Mouse (Mus musculus) G1E (cell line): ENCODE measurements at regions not wholly inside any gene's neighbourhood (a gene's known extent, or its start where the extent isn't known, plus 50 kb on each side); places are given as distances from the start of the nearest gene placed in this dataset.
"Not testable (repeated sequence)": the region's sequence is repeated elsewhere in the genome, so short reads cannot be mapped to it uniquely, and the experiment has no call there.

Experiments used
- ATAC-seq: 2 replicates; pipeline ENCODE4 v1.8.0; 2016; ENCODE audit warnings: mild to moderate bottlenecking; ENCODE audit not compliant: insufficient number of reproducible peaks, poor library complexity, low FRiP score, severe bottlenecking; ENCODE audit errors: extremely low read depth
- DNase-seq: peaks from one replicate; pipeline ENCODE4 v3.0.0; 2012; ENCODE audit warnings: low spot score
- H3K27me3 ChIP-seq: 2 replicates; pipeline ENCODE4 v1.6.1; 2012; ENCODE audit warnings: mild to moderate bottlenecking, low read length, inconsistent platforms; ENCODE audit not compliant: insufficient read depth
- H3K36me3 ChIP-seq: replicated peaks from 2 replicates; pipeline ENCODE3; 2012; ENCODE audit warnings: mild to moderate bottlenecking, inconsistent platforms
- H3K4me1 ChIP-seq: 2 replicates; pipeline ENCODE4 v1.6.1; 2012; ENCODE audit warnings: low read depth, low read length, inconsistent platforms, mixed read lengths; ENCODE audit not compliant: insufficient read depth
- H3K4me3 ChIP-seq: 2 replicates; pipeline ENCODE4 v1.5.1; 2012; ENCODE audit warnings: low read depth, mild to moderate bottlenecking, inconsistent platforms, low read length, moderate library complexity, mixed read lengths
- H3K9me3 ChIP-seq: replicated peaks from 2 replicates; pipeline ENCODE4 v1.6.1; 2012; ENCODE audit warnings: inconsistent platforms
- CTCF ChIP-seq: IDR thresholded peaks from 2 replicates; pipeline ENCODE4 v1.5.1; 2012; ENCODE audit warnings: low read depth, low read length, inconsistent platforms, mixed read lengths
- GATA1 ChIP-seq: IDR thresholded peaks from 2 replicates; pipeline ENCODE4 v1.6.1; 2012; ENCODE audit warnings: borderline replicate concordance, low read length, inconsistent platforms, mixed read lengths
- GATA2 ChIP-seq: IDR thresholded peaks from 2 replicates; pipeline ENCODE4 v1.6.1; 2012; ENCODE audit warnings: low read depth, low read length, inconsistent platforms, borderline replicate concordance
- POLR2AphosphoS5 ChIP-seq: IDR thresholded peaks from 2 replicates; pipeline ENCODE4 v1.6.1; 2012; ENCODE audit warnings: low read depth, low read length, inconsistent platforms; ENCODE audit not compliant: insufficient replicate concordance
- TAL1 ChIP-seq: conservative IDR thresholded peaks from 2 replicates; pipeline ENCODE4 v1.6.1; 2012; ENCODE audit warnings: low read depth, low read length, inconsistent platforms, mixed read lengths

DNA sequence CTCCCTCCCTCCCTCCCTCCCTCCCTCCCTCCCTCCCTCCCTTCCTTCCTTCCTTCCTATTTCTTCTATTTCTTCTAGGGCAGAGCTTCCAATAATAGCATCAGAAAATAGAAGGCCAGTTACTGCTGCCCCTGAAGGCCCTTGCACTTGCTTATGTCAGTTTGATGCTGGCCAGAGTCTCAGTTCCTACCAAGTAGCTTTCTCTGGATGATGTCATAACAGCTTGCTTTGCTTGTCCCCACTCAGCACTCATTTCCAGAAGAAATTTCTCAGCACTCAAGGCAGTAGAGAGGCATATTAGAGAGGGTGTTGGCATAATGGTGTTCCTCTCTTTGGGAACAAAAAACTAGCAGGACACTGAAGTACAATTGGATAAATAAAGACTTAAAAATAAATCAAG is 811.6 kb upstream of the 4930444P10Rik start:
- H3K4me3 ChIP-seq = no peak overlapping the region
- H3K27me3 ChIP-seq = peaks cover 12% of the 10 kb centered on the region
- no peaks in the 10 kb centered on the region for H3K4me1 ChIP-seq
- no peaks in the 10 kb centered on the region for H3K36me3 ChIP-seq
- DNase-seq (no peak), ATAC-seq (no peak)
- TF ChIP-seq TAL1 (no peak), GATA2 (no peak), GATA1 (no peak), POLR2AphosphoS5 (no peak), CTCF (no peak)
- H3K9me3 ChIP-seq = no peaks in the 10 kb centered on the region

DNA sequence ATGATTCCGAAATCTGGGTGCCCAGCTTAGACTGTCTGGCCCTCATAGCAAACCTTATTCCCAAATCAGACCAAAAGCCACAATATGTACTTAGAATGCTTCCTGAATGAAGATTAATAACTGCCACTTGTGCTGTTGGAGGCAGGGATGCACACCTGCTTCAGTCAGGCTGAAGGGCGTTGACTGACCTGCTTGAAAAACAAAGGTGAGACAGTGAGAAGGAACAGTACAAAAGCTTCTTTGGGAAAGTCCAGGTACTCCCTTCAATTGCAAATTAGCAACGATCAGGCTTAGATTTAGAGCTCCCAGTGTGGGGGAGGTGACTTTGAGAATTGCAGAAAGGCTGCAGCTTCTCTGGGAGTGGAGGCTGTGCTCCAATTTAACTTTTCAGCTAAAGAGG is 775.3 kb upstream of the 4930444P10Rik start:
- not testable (repeated sequence) for DNase-seq, H3K27me3 ChIP-seq, ATAC-seq, H3K9me3 ChIP-seq, H3K4me1 ChIP-seq, H3K36me3 ChIP-seq, H3K4me3 ChIP-seq

DNA sequence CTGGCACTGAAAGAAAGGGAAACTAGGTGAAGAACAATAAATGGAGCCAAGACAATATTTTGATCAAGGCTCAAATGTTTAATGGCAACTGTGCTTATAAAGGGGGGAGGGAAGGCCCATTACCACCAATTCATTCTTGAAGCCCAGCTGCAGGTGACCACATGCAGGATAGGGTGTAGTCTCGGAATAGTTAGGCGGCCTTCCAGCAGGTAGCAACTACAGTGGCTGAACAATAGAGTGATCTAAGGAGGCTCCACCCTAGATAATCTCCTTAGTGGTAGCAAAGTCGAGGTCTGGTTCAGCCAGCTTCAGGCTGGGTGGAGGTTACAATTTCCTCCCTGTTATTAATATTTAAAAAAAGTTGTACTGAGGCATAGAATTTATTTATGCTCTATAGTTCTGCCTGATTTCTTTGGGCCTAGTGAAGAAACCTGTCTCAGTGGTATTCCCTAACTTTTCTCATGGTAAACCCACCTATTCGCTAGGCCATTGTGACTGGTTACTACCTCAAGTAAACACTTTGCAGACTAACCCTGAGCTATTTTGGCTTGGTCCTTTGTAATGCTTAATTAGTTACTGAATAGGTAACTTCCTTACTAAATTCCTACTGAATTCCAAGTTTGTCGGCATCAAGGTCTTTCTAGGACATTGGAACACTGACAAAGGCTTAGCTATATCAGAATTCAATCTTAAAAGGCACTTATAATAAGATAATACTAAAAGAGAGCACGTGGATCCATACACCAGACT is 774.1 kb upstream of the 4930444P10Rik start:
- not testable (repeated sequence) for ATAC-seq

DNA sequence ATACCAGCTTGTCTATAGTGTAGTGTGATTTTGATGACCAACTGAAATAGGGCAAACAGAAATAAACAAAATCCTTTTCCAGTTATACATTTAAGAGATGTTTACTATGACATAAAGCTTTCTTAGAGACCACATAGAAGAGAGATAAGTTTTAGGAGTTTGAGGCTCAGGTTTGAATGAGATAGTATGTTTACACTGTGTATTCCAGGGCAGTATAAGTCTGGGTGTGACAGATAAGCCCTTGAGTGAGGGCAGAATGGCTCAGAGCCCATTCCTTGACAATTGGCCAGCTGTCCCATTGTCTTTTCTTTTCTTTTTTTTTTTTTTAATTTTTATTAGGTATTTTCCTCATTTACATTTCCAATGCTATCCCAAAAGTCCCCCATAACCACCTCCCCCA is 744.0 kb upstream of the 4930444P10Rik start:
- Histone ChIP-seq H3K36me3 (no peaks in the 10 kb centered on the region), H3K9me3 (peaks cover 3% of the 10 kb centered on the region; the same call in 1 of the 2 replicates), H3K27me3 (peaks cover 3% of the 10 kb centered on the region; the same call in 1 of the 2 replicates), H3K4me3 (no peak overlapping the region), H3K4me1 (no peaks in the 10 kb centered on the region)
- DNase-seq (no peak), ATAC-seq (no peak)
- TF ChIP-seq TAL1 = no peak
- TF ChIP-seq POLR2AphosphoS5 = no peak

More for the DNA sequence above, 774.1 kb upstream of the 4930444P10Rik start:
- H3K9me3 ChIP-seq, DNase-seq, H3K4me1 ChIP-seq, H3K4me3 ChIP-seq, H3K36me3 ChIP-seq, H3K27me3 ChIP-seq: not testable (repeated sequence)

DNA sequence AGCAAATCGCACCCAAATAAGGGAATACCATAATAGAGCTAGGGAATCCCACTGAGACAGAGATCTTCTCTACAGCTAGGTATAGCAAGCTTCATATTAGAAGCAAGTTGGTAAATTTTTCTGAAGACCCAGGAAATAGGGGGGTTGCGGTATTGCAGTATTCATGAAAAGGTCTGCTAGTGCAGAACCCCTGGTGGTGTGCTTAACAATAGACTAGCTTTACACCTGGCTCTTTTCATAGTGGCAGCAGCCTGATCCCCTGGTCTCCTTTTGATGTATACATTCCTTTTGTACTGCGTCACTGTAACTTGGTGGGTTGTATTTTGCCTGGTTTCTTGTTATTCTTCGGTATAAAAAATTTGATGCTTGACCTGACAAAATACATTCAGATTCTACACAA is 731.6 kb upstream of the 4930444P10Rik start:
- not testable (repeated sequence) for H3K4me1 ChIP-seq, H3K4me3 ChIP-seq, ATAC-seq, DNase-seq, H3K36me3 ChIP-seq
- Histone ChIP-seq H3K9me3 (peaks cover 13% of the 10 kb centered on the region), H3K27me3 (peaks cover 11% of the 10 kb centered on the region)

DNA sequence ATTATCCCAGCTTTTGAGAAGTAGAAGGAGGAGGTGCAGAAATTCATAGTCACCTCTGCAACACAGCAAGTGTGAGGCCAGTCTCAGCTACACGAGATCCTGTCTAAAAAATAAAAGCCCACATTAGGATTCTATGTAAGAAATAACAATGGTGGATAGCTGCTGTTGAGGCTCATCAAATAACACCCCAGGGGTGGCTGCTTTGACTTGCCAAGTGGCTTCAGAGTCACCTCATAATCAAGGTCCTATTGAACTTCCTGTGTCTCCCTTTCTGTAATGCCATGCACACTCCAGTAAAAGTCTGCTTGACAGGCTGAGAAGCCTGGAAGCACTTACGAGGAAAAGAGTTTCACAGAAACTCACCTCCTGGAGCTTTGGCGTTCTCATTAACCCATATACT is 730.9 kb upstream of the 4930444P10Rik start:
- H3K27me3 ChIP-seq = peaks cover 11% of the 10 kb centered on the region

DNA sequence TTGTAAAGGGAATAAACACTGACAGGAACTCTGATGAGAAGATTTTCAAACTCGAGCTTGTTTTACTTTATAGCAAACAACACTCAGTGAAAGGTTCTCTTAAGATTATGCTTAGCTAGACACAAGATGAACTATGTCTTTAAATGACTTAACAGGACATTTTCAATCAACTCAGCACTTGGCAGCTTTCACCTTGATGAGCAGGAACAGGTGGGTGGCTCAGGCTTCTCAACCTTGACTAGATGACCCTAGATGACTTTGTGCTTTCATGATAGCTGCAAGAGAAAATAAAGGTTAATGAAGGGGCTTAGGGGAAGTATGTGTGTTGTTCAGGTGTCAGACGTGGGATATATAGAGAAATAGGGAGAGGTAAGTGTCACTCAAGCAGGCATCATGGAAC is 728.1 kb upstream of the 4930444P10Rik start:
- Histone ChIP-seq H3K9me3 (no peaks in the 10 kb centered on the region), H3K4me1 (no peaks in the 10 kb centered on the region), H3K36me3 (no peaks in the 10 kb centered on the region), H3K4me3 (no peak overlapping the region), H3K27me3 (peaks cover 8% of the 10 kb centered on the region; the same call in 1 of the 2 replicates)
- no peak for TF ChIP-seq GATA1
- TF ChIP-seq POLR2AphosphoS5 = no peak
- TF ChIP-seq GATA2 = no peak
- no peak for TF ChIP-seq CTCF
- no peak for DNase-seq
- ATAC-seq = no peak

More for the DNA sequence above, 730.9 kb upstream of the 4930444P10Rik start:
- ATAC-seq (no peak), DNase-seq (no peak)
- Histone ChIP-seq H3K4me3 (no peak overlapping the region), H3K36me3 (no peaks in the 10 kb centered on the region), H3K4me1 (no peaks in the 10 kb centered on the region; the same call in 1 of the 2 replicates), H3K9me3 (peaks cover 13% of the 10 kb centered on the region)
- TF ChIP-seq GATA1 (no peak), TAL1 (no peak), GATA2 (no peak), CTCF (no peak), POLR2AphosphoS5 (no peak)
